Mouse (Mus musculus): ENCODE results near the gene Pdik1l. TPM values are rescaled to one million over a fixed set of nuclear protein-coding genes. Genes with fewer than 3 reads are reported as not detected.
"Not testable (repeated sequence)": the region's sequence is repeated elsewhere in the genome, so short reads cannot be mapped to it uniquely, and the experiment has no call there.

Gene Pdik1l
- polyA plus RNA-seq, 1 experiment, result 3.4 TPM

GRCm38 (mm10) chr4:134300316-134300715 is 12.6 kb upstream of the Pdik1l start:
- no peak for DNase-seq
- WGBS, result 73% methylated on average over 9 of the region's 9 CpGs
- Histone ChIP-seq H3K27me3 (replicated peaks; ENCODE audit: control insufficient read depth, insufficient read depth, low read length) (no peaks in the 10 kb centered on the region), H3K4me3 (ENCODE audit: insufficient read depth, low read depth, low read length) (no peak overlapping the region), H3K4me1 (ENCODE audit: control insufficient read depth, insufficient read depth, low read length) (peaks cover 7% of the 10 kb centered on the region; the same call in 1 of the 2 replicates), H3K27ac (ENCODE audit: insufficient read depth, low read depth, low read length) (no peak overlapping the region), H3K36me3 (ENCODE audit: control insufficient read depth, insufficient read depth, low read length) (no peaks in the 10 kb centered on the region)
- TF ChIP-seq CTCF (conservative IDR thresholded peaks at IDR 0.05; ENCODE audit: insufficient read depth, insufficient read length, low read depth, low read length), result no peak
- no peak for TF ChIP-seq POLR2A (IDR thresholded peaks at IDR 0.05; ENCODE audit: low read depth, low read length)

GRCm38 (mm10) chr4:134299498-134299810 is 11.8 kb upstream of the Pdik1l start:
- no peak overlapping the region for H3K27ac ChIP-seq (ENCODE audit: insufficient read depth, low read depth, low read length)
- no peaks in the 10 kb centered on the region for H3K27me3 ChIP-seq (replicated peaks; ENCODE audit: control insufficient read depth, insufficient read depth, low read length)
- TF ChIP-seq POLR2A (IDR thresholded peaks at IDR 0.05; ENCODE audit: low read depth, low read length) (no peak), CTCF (conservative IDR thresholded peaks at IDR 0.05; ENCODE audit: insufficient read depth, insufficient read length, low read depth, low read length) (no peak)
- no peak overlapping the region for H3K4me3 ChIP-seq (ENCODE audit: insufficient read depth, low read depth, low read length)
- WGBS, result 65% methylated on average over 4 of the region's 4 CpGs
- H3K4me1 ChIP-seq (ENCODE audit: control insufficient read depth, insufficient read depth, low read length), result peaks cover 7% of the 10 kb centered on the region; the same call in 1 of the 2 replicates
- no peak for DNase-seq
- H3K36me3 ChIP-seq (ENCODE audit: control insufficient read depth, insufficient read depth, low read length), result no peaks in the 10 kb centered on the region

- Histone ChIP-seq H3K4me1 (ENCODE audit: control insufficient read depth, insufficient read depth, low read length) (peaks cover 7% of the 10 kb centered on the region; the same call in 1 of the 2 replicates), H3K27ac (ENCODE audit: insufficient read depth, low read depth, low read length) (no peak overlapping the region), H3K27me3 (replicated peaks; ENCODE audit: control insufficient read depth, insufficient read depth, low read length) (no peaks in the 10 kb centered on the region), H3K4me3 (ENCODE audit: insufficient read depth, low read depth, low read length) (no peak overlapping the region), H3K36me3 (ENCODE audit: control insufficient read depth, insufficient read depth, low read length) (no peaks in the 10 kb centered on the region)
- DNase-seq, result no peak
- TF ChIP-seq POLR2A (IDR thresholded peaks at IDR 0.05; ENCODE audit: low read depth, low read length), result no peak
- no peak for TF ChIP-seq CTCF (conservative IDR thresholded peaks at IDR 0.05; ENCODE audit: insufficient read depth, insufficient read length, low read depth, low read length)
- 78% methylated on average over 19 of the region's 19 CpGs for WGBS
Measured at GRCm38 (mm10) chr4:134298626-134299497, 11.2 kb upstream of the Pdik1l start.

GRCm38 (mm10) chr4:134297369-134297768 is 9.7 kb upstream of the Pdik1l start:
- H3K27me3 ChIP-seq (replicated peaks; ENCODE audit: control insufficient read depth, insufficient read depth, low read length), result no peaks in the 10 kb centered on the region
- peak; percentile 69 for DNase-seq
- peaks cover 7% of the 10 kb centered on the region; the same call in 1 of the 2 replicates for H3K4me1 ChIP-seq (ENCODE audit: control insufficient read depth, insufficient read depth, low read length)
- H3K27ac ChIP-seq (ENCODE audit: insufficient read depth, low read depth, low read length), result peak overlapping the region; percentile 54; the same call in 1 of the 2 replicates
- TF ChIP-seq POLR2A (IDR thresholded peaks at IDR 0.05; ENCODE audit: low read depth, low read length), result no peak
- TF ChIP-seq CTCF (conservative IDR thresholded peaks at IDR 0.05; ENCODE audit: insufficient read depth, insufficient read length, low read depth, low read length), result no peak
- no peak overlapping the region for H3K4me3 ChIP-seq (ENCODE audit: insufficient read depth, low read depth, low read length)
- H3K36me3 ChIP-seq (ENCODE audit: control insufficient read depth, insufficient read depth, low read length), result no peaks in the 10 kb centered on the region
- WGBS, result 65% methylated on average over 8 of the region's 8 CpGs

- no peak overlapping the region for H3K4me3 ChIP-seq (ENCODE audit: insufficient read depth, low read depth, low read length)
- H3K36me3 ChIP-seq (ENCODE audit: control insufficient read depth, insufficient read depth, low read length), result no peaks in the 10 kb centered on the region
- H3K4me1 ChIP-seq (ENCODE audit: control insufficient read depth, insufficient read depth, low read length), result peaks cover 7% of the 10 kb centered on the region; the same call in 1 of the 2 replicates
- no peak for TF ChIP-seq CTCF (conservative IDR thresholded peaks at IDR 0.05; ENCODE audit: insufficient read depth, insufficient read length, low read depth, low read length)
- TF ChIP-seq POLR2A (IDR thresholded peaks at IDR 0.05; ENCODE audit: low read depth, low read length), result no peak
- 89% methylated on average over 4 of the region's 4 CpGs for WGBS
- DNase-seq, result no peak
- no peaks in the 10 kb centered on the region for H3K27me3 ChIP-seq (replicated peaks; ENCODE audit: control insufficient read depth, insufficient read depth, low read length)
- no peak overlapping the region for H3K27ac ChIP-seq (ENCODE audit: insufficient read depth, low read depth, low read length)
Measured at GRCm38 (mm10) chr4:134296523-134296922, 8.8 kb upstream of the Pdik1l start.

GRCm38 (mm10) chr4:134296096-134296495 is 8.4 kb upstream of the Pdik1l start:
- not testable (repeated sequence) for H3K27me3 ChIP-seq (replicated peaks; ENCODE audit: control insufficient read depth, insufficient read depth, low read length); DNase-seq
- 87% methylated on average over 4 of the region's 4 CpGs for WGBS

GRCm38 (mm10) chr4:134293692-134294163 is 6.0 kb upstream of the Pdik1l start:
- TF ChIP-seq CTCF (conservative IDR thresholded peaks at IDR 0.05; ENCODE audit: insufficient read depth, insufficient read length, low read depth, low read length), result no peak
- no peak for TF ChIP-seq POLR2A (IDR thresholded peaks at IDR 0.05; ENCODE audit: low read depth, low read length)
- 59% methylated on average over 9 of the region's 9 CpGs for WGBS

More at GRCm38 (mm10) chr4:134296096-134296495, 8.4 kb upstream of the Pdik1l start:
- not testable (repeated sequence) for H3K4me1 ChIP-seq (ENCODE audit: control insufficient read depth, insufficient read depth, low read length); H3K27ac ChIP-seq (ENCODE audit: insufficient read depth, low read depth, low read length); H3K4me3 ChIP-seq (ENCODE audit: insufficient read depth, low read depth, low read length); H3K36me3 ChIP-seq (ENCODE audit: control insufficient read depth, insufficient read depth, low read length)

More at GRCm38 (mm10) chr4:134293692-134294163, 6.0 kb upstream of the Pdik1l start:
- H3K4me1 ChIP-seq (ENCODE audit: control insufficient read depth, insufficient read depth, low read length), result peaks cover 7% of the 10 kb centered on the region; the same call in 1 of the 2 replicates
- no peak overlapping the region for H3K4me3 ChIP-seq (ENCODE audit: insufficient read depth, low read depth, low read length)
- H3K36me3 ChIP-seq (ENCODE audit: control insufficient read depth, insufficient read depth, low read length), result no peaks in the 10 kb centered on the region
- no peak for DNase-seq
- H3K27ac ChIP-seq (ENCODE audit: insufficient read depth, low read depth, low read length), result no peak overlapping the region
- no peaks in the 10 kb centered on the region for H3K27me3 ChIP-seq (replicated peaks; ENCODE audit: control insufficient read depth, insufficient read depth, low read length)
